Mouse (Mus musculus) MEL (cell line): ENCODE data around the gene Gm3776.
"Not testable (repeated sequence)": the region's sequence is repeated elsewhere in the genome, so short reads cannot be mapped to it uniquely, and the experiment has no call there.

ENCODE experiments used
- CTCF ChIP-seq, 3 experiments: IDR thresholded peaks in 2 of 3; conservative IDR thresholded peaks in 1 of 3; 2 replicates each; pipeline ENCODE4 v1.5.1; 2011 to 2012; ENCODE audit warnings: low read length in 3 of 3, low read depth in 2 of 3, mild to moderate bottlenecking in 2 of 3, improper control_type of control experiment in 1 of 3, inconsistent platforms in 1 of 3, mixed read lengths in 1 of 3, moderate library complexity in 1 of 3; ENCODE audit not compliant: control insufficient read depth in 1 of 3, insufficient read depth in 1 of 3, poor library complexity in 1 of 3, severe bottlenecking in 1 of 3
- ELF1 ChIP-seq: IDR thresholded peaks from 2 replicates; pipeline ENCODE4 v1.6.1; 2014; ENCODE audit warnings: low read depth, mild to moderate bottlenecking, inconsistent platforms, low read length, improper control_type of control experiment, moderate library complexity
- ETS1 ChIP-seq: IDR thresholded peaks from 2 replicates; pipeline ENCODE4 v1.6.1; 2012; ENCODE audit warnings: low read depth, mild to moderate bottlenecking, inconsistent platforms, low read length, improper control_type of control experiment, moderate library complexity
- MAFK ChIP-seq: IDR thresholded peaks from 2 replicates; pipeline ENCODE4 v1.6.1; 2011; ENCODE audit warnings: low read depth, mild to moderate bottlenecking, low read length, improper control_type of control experiment, borderline replicate concordance
- NELFE ChIP-seq: IDR thresholded peaks from 2 replicates; pipeline ENCODE4 v1.6.1; 2011; ENCODE audit warnings: low read depth, low read length, improper control_type of control experiment
- POLR2A ChIP-seq, 2 experiments: IDR thresholded peaks; 2 replicates each; pipeline ENCODE4 v1.6.1; 2011 to 2012; ENCODE audit warnings: low read length in 2 of 2, mild to moderate bottlenecking in 2 of 2, control low read depth in 1 of 2, improper control_type of control experiment in 1 of 2, low read depth in 1 of 2, moderate library complexity in 1 of 2; ENCODE audit not compliant: control insufficient read depth in 1 of 2, insufficient read depth in 1 of 2, poor library complexity in 1 of 2
- POLR2AphosphoS2 ChIP-seq: IDR thresholded peaks from 2 replicates; pipeline ENCODE4 v1.6.1; 2011; ENCODE audit warnings: low read length, improper control_type of control experiment
- SMC3 ChIP-seq: IDR thresholded peaks from 2 replicates; pipeline ENCODE4 v1.6.1; 2011; ENCODE audit warnings: low read depth, low read length, improper control_type of control experiment
- TAL1 ChIP-seq: IDR thresholded peaks from 2 replicates; pipeline ENCODE4 v1.6.1; 2012; ENCODE audit warnings: mild to moderate bottlenecking, inconsistent platforms, low read length, moderate library complexity, mixed read lengths
- TCF12 ChIP-seq: IDR thresholded peaks from 2 replicates; pipeline ENCODE4 v1.6.1; 2014; ENCODE audit warnings: low read depth, mild to moderate bottlenecking, inconsistent platforms, low read length, improper control_type of control experiment, moderate library complexity
- USF1 ChIP-seq: IDR thresholded peaks from 2 replicates; pipeline ENCODE4 v1.6.1; 2014; ENCODE audit warnings: low read depth, mild to moderate bottlenecking, inconsistent platforms, low read length, improper control_type of control experiment, moderate library complexity

- not testable (repeated sequence) for TF ChIP-seq ETS1; TAL1; TCF12; CTCF (IDR thresholded peaks at IDR 0.05 in 2 of 3, conservative IDR thresholded peaks at IDR 0.05 in 1 of 3; ENCODE audit: control insufficient read depth in 1 of 3, insufficient read depth in 1 of 3, low read depth in 2 of 3, low read length in 3 of 3, poor library complexity in 1 of 3, severe bottlenecking in 1 of 3); POLR2AphosphoS2; POLR2A (IDR thresholded peaks at IDR 0.05; ENCODE audit: control insufficient read depth in 1 of 2, insufficient read depth in 1 of 2, low read depth in 1 of 2, low read length in 2 of 2, poor library complexity in 1 of 2); USF1; MAFK; SMC3; ELF1; NELFE
Observed at GRCm38 (mm10) chr9:78229658-78230057, 27.3 kb upstream of the Gm3776 start.
